Mouse (Mus musculus) hindbrain, embryonic 13.5 days (tissue): ENCODE results near the gene Slc15a4. TPM values are rescaled to one million over a fixed set of nuclear protein-coding genes. Genes with fewer than 3 reads are reported as not detected.
A peak's percentile ranks its signal among the peaks of the same experiment; 100 is the strongest.

Experiments used
- ATAC-seq: fragments of 200-750 bp; cut with Nextera tagmentation; 2 replicates; pipeline ENCODE4 v1.8.0; 2017; ENCODE audit warnings: moderate TSS enrichment; ENCODE audit not compliant: low FRiP score
- H3K27ac ChIP-seq: fragments of 300-500 bp; sonication (generic); 2 replicates; pipeline ENCODE4 v1.5.1; 2015; ENCODE audit warnings: inconsistent platforms, mild to moderate bottlenecking, moderate library complexity
- H3K27me3 ChIP-seq: fragments of 300-500 bp; sonication (generic); 2 replicates; pipeline ENCODE4 v1.6.1; 2015; ENCODE audit warnings: mild to moderate bottlenecking, inconsistent platforms
- H3K36me3 ChIP-seq: fragments of 300-500 bp; sonication (generic); 2 replicates; pipeline ENCODE4 v1.6.1; 2015; ENCODE audit warnings: mild to moderate bottlenecking, inconsistent platforms
- H3K4me1 ChIP-seq: fragments of 300-500 bp; sonication (generic); replicated peaks from 2 replicates; pipeline ENCODE4 v1.6.1; 2015; ENCODE audit warnings: inconsistent platforms
- H3K4me2 ChIP-seq: fragments of 300-500 bp; sonication (generic); 2 replicates; pipeline ENCODE4 v1.6.1; 2015; ENCODE audit warnings: inconsistent platforms, mild to moderate bottlenecking, moderate library complexity
- H3K4me3 ChIP-seq: fragments of 300-500 bp; sonication (generic); 2 replicates; pipeline ENCODE4 v1.5.1; 2015; ENCODE audit warnings: mild to moderate bottlenecking, inconsistent platforms
- H3K9ac ChIP-seq: fragments of 300-500 bp; sonication (generic); 2 replicates; pipeline ENCODE4 v1.6.1; 2015; ENCODE audit warnings: mild to moderate bottlenecking, inconsistent platforms
- H3K9me3 ChIP-seq: fragments of 300-500 bp; sonication (generic); 2 replicates; pipeline ENCODE4 v1.6.1; 2016; ENCODE audit warnings: inconsistent platforms
- WGBS: fragments of 180-500 bp; shearing (Covaris S2); methylation state at CpG from one replicate; pipeline ENCODE4 v1.1.7; 2015; 5-methylcytosine and 5-hydroxymethylcytosine counted together
- polyA plus RNA-seq: library from polyadenylated mRNA; unstranded; fragments of >200 nt; fragmentation: Nextera tagmentation; extraction: Ambion mirVana; gene quantifications from 2 replicates; pipeline ENCODE4 v1.2.1, GENCODE M21; 2015

Gene Slc15a4
- polyA plus RNA-seq, 1 experiment from 2014 or later: 26.4 TPM

- peak overlapping the region; percentile 99 for H3K9ac ChIP-seq
- H3K27me3 ChIP-seq: peaks cover 5% of the 10 kb centered on the region; the same call in 1 of the 2 replicates
- WGBS: 0% methylated on average over 69 of the region's 91 CpGs
- H3K36me3 ChIP-seq: no peaks in the 10 kb centered on the region
- ATAC-seq: peak; percentile 95
- peaks cover 32% of the 10 kb centered on the region for H3K4me1 ChIP-seq
- H3K4me3 ChIP-seq: peak overlapping the region; percentile 99
- peak overlapping the region; percentile 99 for H3K4me2 ChIP-seq
- peak overlapping the region; percentile 88 for H3K27ac ChIP-seq
- no peaks in the 10 kb centered on the region for H3K9me3 ChIP-seq
Observed at GRCm38 (mm10) chr5:127616884-127617635, 15.6 kb downstream of the Slc15a4 start.

DNA sequence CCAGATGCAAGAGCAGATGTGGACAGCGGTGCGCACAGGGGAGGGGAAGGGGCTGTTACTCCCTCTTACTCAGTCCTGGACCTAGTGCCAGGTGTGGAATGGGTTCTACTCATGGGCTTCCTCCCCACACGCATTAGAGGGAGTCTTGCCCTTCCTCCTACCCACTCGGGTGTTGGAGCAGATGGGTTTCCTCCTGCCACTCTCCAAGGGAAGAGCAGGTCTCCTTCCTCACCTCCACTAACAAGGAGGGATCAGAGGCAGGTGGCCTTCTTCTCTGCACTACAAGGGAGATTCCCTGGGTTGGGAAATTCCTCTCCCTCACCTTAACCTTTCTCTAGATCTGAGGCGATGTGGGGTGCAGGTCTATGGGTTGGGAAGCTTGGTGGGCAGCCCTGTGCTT, 16.5 kb downstream of the Slc15a4 start:
- Histone ChIP-seq H3K4me3 (peak overlapping the region; percentile 99), H3K9ac (peak overlapping the region; percentile 99), H3K9me3 (no peaks in the 10 kb centered on the region), H3K4me1 (peaks cover 40% of the 10 kb centered on the region), H3K4me2 (peak overlapping the region; percentile 99), H3K27ac (no peak overlapping the region), H3K36me3 (no peaks in the 10 kb centered on the region), H3K27me3 (peaks cover 4% of the 10 kb centered on the region; the same call in 1 of the 2 replicates)
- no peak for ATAC-seq
- WGBS: 10% methylated on average over 4 of the region's 5 CpGs

DNA sequence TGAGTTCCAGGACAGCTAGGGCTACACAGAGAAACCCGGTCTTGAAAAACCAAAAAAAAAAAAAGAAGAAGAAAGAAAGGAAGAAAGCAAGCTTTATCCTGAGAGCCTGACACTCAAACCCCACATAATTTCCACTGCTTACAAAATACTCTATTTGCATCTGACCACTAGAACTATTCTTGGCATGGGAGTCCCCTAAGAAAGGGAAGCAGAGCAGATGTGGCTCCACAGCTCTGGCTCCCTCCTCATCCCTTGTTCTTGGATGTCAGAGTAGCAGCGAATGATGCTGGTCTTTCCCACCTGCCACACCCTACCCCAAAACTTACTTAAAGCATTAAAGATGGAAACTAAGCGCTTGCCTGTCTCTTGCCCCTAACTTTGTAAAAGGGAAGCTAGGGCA, 17.2 kb downstream of the Slc15a4 start:
- peak overlapping the region; percentile 99 for H3K4me2 ChIP-seq
- H3K4me1 ChIP-seq: peaks cover 46% of the 10 kb centered on the region
- H3K27me3 ChIP-seq: no peaks in the 10 kb centered on the region; the same call in 1 of the 2 replicates
- ATAC-seq: no peak
- 88% methylated on average over 3 of the region's 3 CpGs for WGBS
- H3K9me3 ChIP-seq: no peaks in the 10 kb centered on the region
- H3K27ac ChIP-seq: no peak overlapping the region
- peak overlapping the region; percentile 99 for H3K9ac ChIP-seq
- H3K36me3 ChIP-seq: no peaks in the 10 kb centered on the region
- H3K4me3 ChIP-seq: peak overlapping the region; percentile 99

- ATAC-seq: no peak
- H3K4me1 ChIP-seq: peaks cover 49% of the 10 kb centered on the region
- 97% methylated on average over 6 of the region's 6 CpGs for WGBS
- no peak overlapping the region for H3K9ac ChIP-seq
- H3K36me3 ChIP-seq: peaks cover 15% of the 10 kb centered on the region
- H3K27ac ChIP-seq: no peak overlapping the region
- H3K4me3 ChIP-seq: no peak overlapping the region
- H3K9me3 ChIP-seq: no peaks in the 10 kb centered on the region
- no peaks in the 10 kb centered on the region for H3K27me3 ChIP-seq
- H3K4me2 ChIP-seq: no peak overlapping the region
Observed at GRCm38 (mm10) chr5:127612397-127612796, 20.3 kb downstream of the Slc15a4 start.

- Histone ChIP-seq H3K27ac (no peak overlapping the region), H3K27me3 (no peaks in the 10 kb centered on the region), H3K36me3 (peaks cover 19% of the 10 kb centered on the region), H3K9ac (0 out of 2 replicates have a peak overlapping the region, but pooled peaks have one; percentile 29), H3K4me1 (peaks cover 49% of the 10 kb centered on the region), H3K9me3 (no peaks in the 10 kb centered on the region), H3K4me3 (no peak overlapping the region), H3K4me2 (no peak overlapping the region)
- 100% methylated on average over 1 of the region's 1 CpGs for WGBS
- no peak for ATAC-seq
Observed at GRCm38 (mm10) chr5:127611881-127612280, 20.8 kb downstream of the Slc15a4 start.

DNA sequence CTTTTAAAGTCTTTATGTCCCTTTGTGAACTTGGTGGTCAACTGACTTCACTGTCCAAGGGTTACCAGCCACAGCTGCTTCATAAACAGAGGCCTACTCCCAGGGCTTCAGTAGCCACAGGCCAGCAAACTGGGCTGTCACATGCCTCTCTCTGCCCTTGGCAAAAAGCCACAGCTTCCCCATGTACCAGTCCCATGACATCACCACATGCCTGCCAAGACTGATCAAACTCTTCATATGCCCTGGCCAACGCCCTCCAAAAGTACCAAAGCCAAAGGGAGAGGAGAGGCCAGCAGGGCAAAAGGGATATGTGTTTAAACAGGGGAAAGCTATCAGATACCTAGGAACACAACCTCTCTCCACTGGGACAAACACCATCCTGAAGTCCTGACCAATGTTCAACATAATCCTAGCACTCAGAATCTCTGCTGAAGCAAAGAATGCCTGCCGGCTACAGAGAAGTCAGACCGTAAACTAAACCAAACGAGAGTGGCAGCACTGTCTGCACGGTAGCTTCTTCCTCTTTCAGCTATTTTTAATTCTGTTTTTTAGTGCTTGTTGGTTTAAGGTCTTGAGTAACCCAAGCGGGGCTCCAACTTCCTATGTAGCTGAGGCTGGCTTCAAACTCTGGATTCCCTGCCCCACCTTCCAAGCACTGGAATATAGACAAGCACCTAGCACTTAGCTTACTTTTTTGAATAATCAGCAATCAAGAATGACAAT, 21.7 kb downstream of the Slc15a4 start:
- H3K36me3 ChIP-seq: peaks cover 28% of the 10 kb centered on the region
- no peak overlapping the region for H3K4me3 ChIP-seq
- H3K4me2 ChIP-seq: no peak overlapping the region
- WGBS: 86% methylated on average over 6 of the region's 6 CpGs
- H3K9ac ChIP-seq: no peak overlapping the region
- no peaks in the 10 kb centered on the region for H3K27me3 ChIP-seq
- ATAC-seq: no peak
- H3K27ac ChIP-seq: no peak overlapping the region
- H3K9me3 ChIP-seq: no peaks in the 10 kb centered on the region
- peaks cover 43% of the 10 kb centered on the region for H3K4me1 ChIP-seq

DNA sequence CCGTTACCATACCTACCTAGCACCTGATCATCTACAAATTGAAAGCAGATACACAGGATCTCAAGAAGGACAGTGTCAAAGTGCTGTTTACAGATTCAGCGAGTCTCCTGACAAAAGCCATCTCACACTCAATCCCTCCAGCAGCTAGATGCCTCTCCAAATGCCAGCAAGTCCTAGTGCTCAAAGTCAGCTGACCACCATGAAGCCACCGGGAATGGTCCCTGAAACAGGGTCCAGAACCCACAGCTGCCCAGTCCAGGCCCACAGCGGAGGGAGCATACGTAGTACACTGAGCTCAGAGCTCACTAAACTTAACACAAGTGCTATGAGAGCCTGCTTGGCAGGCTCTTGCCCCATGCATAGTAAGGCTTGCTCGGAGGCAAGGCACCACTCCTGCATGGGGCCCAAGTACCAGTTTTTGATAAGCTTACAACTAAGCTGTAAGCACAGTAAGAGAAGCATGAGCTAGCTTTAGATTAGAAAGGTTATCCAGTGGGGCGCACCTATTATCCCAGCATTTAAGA, 23.4 kb downstream of the Slc15a4 start:
- Histone ChIP-seq H3K36me3 (peaks cover 37% of the 10 kb centered on the region), H3K27me3 (no peaks in the 10 kb centered on the region), H3K4me2 (no peak overlapping the region), H3K4me1 (peaks cover 26% of the 10 kb centered on the region), H3K9ac (no peak overlapping the region), H3K4me3 (no peak overlapping the region), H3K27ac (no peak overlapping the region), H3K9me3 (no peaks in the 10 kb centered on the region)
- no peak for ATAC-seq
- 92% methylated on average over 7 of the region's 7 CpGs for WGBS

- H3K27me3 ChIP-seq: no peaks in the 10 kb centered on the region
- no peak overlapping the region for H3K27ac ChIP-seq
- H3K9ac ChIP-seq: no peak overlapping the region
- no peak overlapping the region for H3K4me3 ChIP-seq
- WGBS: 88% methylated on average over 2 of the region's 2 CpGs
- no peak overlapping the region for H3K4me2 ChIP-seq
- peaks cover 54% of the 10 kb centered on the region for H3K36me3 ChIP-seq
- no peak for ATAC-seq
- H3K4me1 ChIP-seq: peaks cover 17% of the 10 kb centered on the region
- H3K9me3 ChIP-seq: no peaks in the 10 kb centered on the region
Observed at GRCm38 (mm10) chr5:127607507-127607906, 25.2 kb downstream of the Slc15a4 start.

GRCm38 (mm10) chr5:127602996-127603395, 29.7 kb downstream of the Slc15a4 start:
- Histone ChIP-seq H3K9me3 (no peaks in the 10 kb centered on the region), H3K27me3 (no peaks in the 10 kb centered on the region), H3K36me3 (peaks cover 90% of the 10 kb centered on the region), H3K4me2 (no peak overlapping the region), H3K4me1 (no peaks in the 10 kb centered on the region), H3K9ac (no peak overlapping the region), H3K27ac (no peak overlapping the region), H3K4me3 (no peak overlapping the region)
- no peak for ATAC-seq
- WGBS: 92% methylated on average over 5 of the region's 5 CpGs

DNA sequence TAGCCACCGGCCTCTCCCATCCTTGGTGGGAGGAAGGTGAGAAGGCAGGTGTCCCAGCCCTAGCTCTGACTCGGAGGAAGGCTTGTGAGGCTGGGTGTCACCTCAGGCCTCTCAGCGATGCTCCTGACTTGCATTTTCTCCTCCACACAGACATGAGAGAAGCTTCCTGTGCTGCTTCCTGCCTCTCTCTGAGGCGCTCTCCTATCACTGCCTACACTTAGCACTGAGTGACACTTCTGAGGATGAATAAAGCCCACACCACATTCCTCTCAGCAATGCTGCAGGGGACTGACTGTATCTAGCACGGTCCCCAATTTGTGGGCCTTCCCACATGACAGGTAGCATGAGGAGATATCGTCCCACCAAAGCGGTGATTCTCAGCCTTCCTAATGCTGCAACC, 35.8 kb downstream of the Slc15a4 start:
- 96% methylated on average over 7 of the region's 7 CpGs for WGBS

GRCm38 (mm10) chr5:127595676-127596075, 37.0 kb downstream of the Slc15a4 start:
- Histone ChIP-seq H3K36me3 (peaks cover 90% of the 10 kb centered on the region), H3K4me1 (no peaks in the 10 kb centered on the region), H3K9me3 (no peaks in the 10 kb centered on the region), H3K27ac (no peak overlapping the region), H3K4me2 (no peak overlapping the region), H3K9ac (no peak overlapping the region), H3K27me3 (no peaks in the 10 kb centered on the region), H3K4me3 (no peak overlapping the region)
- 95% methylated on average over 3 of the region's 3 CpGs for WGBS
- no peak for ATAC-seq

More for the DNA sequence above, 35.8 kb downstream of the Slc15a4 start:
- Histone ChIP-seq H3K4me2 (no peak overlapping the region), H3K4me3 (no peak overlapping the region), H3K9ac (no peak overlapping the region), H3K36me3 (peaks cover 97% of the 10 kb centered on the region), H3K4me1 (no peaks in the 10 kb centered on the region), H3K27ac (no peak overlapping the region), H3K27me3 (no peaks in the 10 kb centered on the region), H3K9me3 (no peaks in the 10 kb centered on the region)
- ATAC-seq: no peak

- Histone ChIP-seq H3K27me3 (no peaks in the 10 kb centered on the region), H3K4me2 (no peak overlapping the region), H3K27ac (no peak overlapping the region), H3K4me1 (no peaks in the 10 kb centered on the region), H3K4me3 (no peak overlapping the region), H3K9me3 (no peaks in the 10 kb centered on the region), H3K9ac (no peak overlapping the region), H3K36me3 (peaks cover 65% of the 10 kb centered on the region)
- no peak for ATAC-seq
- 82% methylated on average over 6 of the region's 6 CpGs for WGBS
Observed at GRCm38 (mm10) chr5:127592854-127593253, 39.8 kb downstream of the Slc15a4 start.
